Mouse (Mus musculus) cerebellum, adult 2 months (tissue): Measurements from ENCODE around the gene Hist1h1a.

Experiments
- CTCF ChIP-seq: fragments of 200-500 bp; IDR thresholded peaks from 2 replicates; pipeline ENCODE4 v1.5.1; 2011; ENCODE audit warnings: low read depth, mild to moderate bottlenecking, control low read depth, low read length, moderate library complexity, borderline replicate concordance; ENCODE audit not compliant: insufficient read depth
- POLR2A ChIP-seq: fragments of 200-500 bp; IDR thresholded peaks from 2 replicates; pipeline ENCODE4 v1.6.1; 2011; ENCODE audit warnings: low read length, control low read depth, borderline replicate concordance; ENCODE audit not compliant: insufficient read depth

DNA sequence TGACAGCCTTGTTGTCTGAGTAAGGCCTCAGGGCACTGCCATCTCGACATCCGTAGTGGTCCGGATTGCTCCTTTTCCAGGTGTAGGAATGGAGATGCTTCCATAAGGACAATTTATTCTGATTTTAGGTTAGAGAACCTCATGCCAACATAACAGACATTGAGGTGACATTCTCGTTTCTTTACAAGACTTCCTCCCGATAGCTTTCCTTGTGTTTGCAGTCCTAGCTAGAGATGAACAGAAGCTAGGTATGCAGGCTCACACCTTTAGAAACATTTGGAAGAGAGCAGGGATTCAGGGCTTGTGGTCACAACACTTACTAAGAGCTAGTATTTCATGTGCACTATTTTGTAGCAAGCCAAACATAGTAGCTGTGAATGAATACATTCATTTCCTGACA lies 20.3 kb upstream of the Hist1h1a start:
- TF ChIP-seq POLR2A (no peak), CTCF (no peak)
